Mouse (Mus musculus) erythroblast, adult 5-6 weeks (primary cell): ENCODE results near the gene Flt3. TPM values are rescaled to one million over a fixed set of nuclear protein-coding genes. Genes with fewer than 3 reads are reported as not detected.
A peak's percentile ranks its signal among the peaks of the same experiment; 100 is the strongest.

Experiments used
- ATAC-seq: replicated peaks from 2 replicates; pipeline ENCODE4 v1.8.0; 2016; ENCODE audit warnings: moderate number of reproducible peaks, mild to moderate bottlenecking, moderate TSS enrichment, inconsistent platforms; ENCODE audit not compliant: poor library complexity, low FRiP score, severe bottlenecking
- total RNA-seq, 2 experiments: library from RNA; stranded (forward) in 1 of 2; stranded (reverse) in 1 of 2; fragments of 150-400 nt in 1 of 2; fragments of 200-764, 138-1000 nt in 1 of 2; gene quantifications; 2 replicates each; pipeline versions ENCODE4 v1.2.3 to v1.2.4; 2015 to 2017; ENCODE audit warnings: low replicate concordance in 2 of 2

Gene Flt3
- total RNA-seq, 2 experiments from 2014 or later: 1.9 to 4.7 TPM

- ATAC-seq: peak; percentile 84
Measured at GRCm38 (mm10) chr5:147418394-147419121, 18.3 kb upstream of the Flt3 start.

GRCm38 (mm10) chr5:147417986-147418385, 17.7 kb upstream of the Flt3 start:
- no peak for ATAC-seq

- ATAC-seq: no peak
Measured at GRCm38 (mm10) chr5:147410585-147410984, 10.3 kb upstream of the Flt3 start.

GRCm38 (mm10) chr5:147408731-147409130, 8.4 kb upstream of the Flt3 start:
- ATAC-seq: no peak

GRCm38 (mm10) chr5:147406135-147406534, 5.8 kb upstream of the Flt3 start:
- no peak for ATAC-seq

- no peak for ATAC-seq
Measured at GRCm38 (mm10) chr5:147402505-147402904, 2.2 kb upstream of the Flt3 start.

GRCm38 (mm10) chr5:147401024-147401423, 735 bp upstream of the Flt3 start:
- ATAC-seq: no peak

GRCm38 (mm10) chr5:147400505-147400979, 253 bp upstream of the Flt3 start:
- no peak for ATAC-seq

- no peak for ATAC-seq
Measured at GRCm38 (mm10) chr5:147395050-147395449, 5.2 kb downstream of the Flt3 start.

- ATAC-seq: no peak
Measured at GRCm38 (mm10) chr5:147392667-147393213, 7.5 kb downstream of the Flt3 start.

- ATAC-seq: no peak
Measured at GRCm38 (mm10) chr5:147390772-147391171, 9.5 kb downstream of the Flt3 start.

GRCm38 (mm10) chr5:147389052-147389451, 11.2 kb downstream of the Flt3 start:
- ATAC-seq: no peak

GRCm38 (mm10) chr5:147388376-147389008, 11.8 kb downstream of the Flt3 start:
- ATAC-seq: no peak

GRCm38 (mm10) chr5:147386865-147387264, 13.4 kb downstream of the Flt3 start:
- no peak for ATAC-seq

GRCm38 (mm10) chr5:147381396-147381795, 18.9 kb downstream of the Flt3 start:
- ATAC-seq: no peak

GRCm38 (mm10) chr5:147379481-147379880, 20.8 kb downstream of the Flt3 start:
- no peak for ATAC-seq

GRCm38 (mm10) chr5:147370276-147370675, 30.0 kb downstream of the Flt3 start:
- ATAC-seq: no peak

GRCm38 (mm10) chr5:147368221-147368620, 32.1 kb downstream of the Flt3 start:
- ATAC-seq: no peak

- no peak for ATAC-seq
Measured at GRCm38 (mm10) chr5:147365995-147366765, 34.1 kb downstream of the Flt3 start.

- no peak for ATAC-seq
Measured at GRCm38 (mm10) chr5:147363054-147363453, 37.2 kb downstream of the Flt3 start.
